Mouse (Mus musculus) intestine, embryonic 14.5 days (tissue): ENCODE measurements around the gene Mc1r. TPM values are rescaled to one million over a fixed set of nuclear protein-coding genes. Genes with fewer than 3 reads are reported as not detected.

Source experiments
- ATAC-seq: fragments of 200-750 bp; cut with Nextera tagmentation; replicated peaks from 2 replicates; pipeline ENCODE4 v1.8.0; 2017; ENCODE audit warnings: low read depth, moderate number of reproducible peaks, moderate TSS enrichment, moderate library complexity; ENCODE audit not compliant: low FRiP score, low TSS enrichment
- DNase-seq: peaks from one replicate; pipeline ENCODE4 v3.0.0-alpha.2; 2018; ENCODE audit warnings: low spot score
- H3K27ac ChIP-seq: fragments of 300-500 bp; sonication (generic); 2 replicates; pipeline ENCODE4 v1.5.1; 2014; ENCODE audit warnings: low read depth, mild to moderate bottlenecking, control low read depth
- H3K27me3 ChIP-seq: fragments of 300-500 bp; sonication (generic); replicated peaks from 2 replicates; pipeline ENCODE4 v1.6.1; 2014; ENCODE audit warnings: low read length, control low read depth; ENCODE audit not compliant: control insufficient read depth, insufficient read depth
- H3K36me3 ChIP-seq: fragments of 300-500 bp; sonication (generic); 2 replicates; pipeline ENCODE4 v1.6.1; 2014; ENCODE audit warnings: low read length, control low read depth; ENCODE audit not compliant: control insufficient read depth, insufficient read depth
- H3K4me1 ChIP-seq: fragments of 300-500 bp; sonication (generic); replicated peaks from 2 replicates; pipeline ENCODE4 v1.6.1; 2014; ENCODE audit warnings: low read length, control low read depth, mixed read lengths; ENCODE audit not compliant: control insufficient read depth, insufficient read depth
- H3K4me2 ChIP-seq: fragments of 300-500 bp; sonication (generic); 2 replicates; pipeline ENCODE4 v1.6.1; 2014; ENCODE audit warnings: low read length
- H3K4me3 ChIP-seq: fragments of 300-500 bp; sonication (generic); 2 replicates; pipeline ENCODE4 v1.5.1; 2014; ENCODE audit warnings: low read depth, low read length, control low read depth, mixed read lengths
- H3K9ac ChIP-seq: fragments of 300-500 bp; sonication (generic); 2 replicates; pipeline ENCODE4 v1.6.1; 2014; ENCODE audit warnings: mild to moderate bottlenecking, low read length
- H3K9me3 ChIP-seq: fragments of 300-500 bp; sonication (generic); 2 replicates; pipeline ENCODE4 v1.6.1; 2016; ENCODE audit warnings: low read length, control low read depth; ENCODE audit not compliant: control insufficient read depth
- WGBS: fragments of 180-500 bp; shearing (Covaris S2); extraction: QIAGEN DNeasy Blood & Tissue Kit; methylation state at CpG from one replicate; pipeline ENCODE4 v1.1.7; 2014; 5-methylcytosine and 5-hydroxymethylcytosine counted together
- polyA plus RNA-seq: library from polyadenylated mRNA; unstranded; fragments of >200 nt; fragmentation: Nextera tagmentation; extraction: Ambion mirVana; gene quantifications from 2 replicates; pipeline ENCODE4 v1.2.1, GENCODE M21; 2014

The Mc1r gene
- polyA plus RNA-seq, 1 experiment from 2014 or later = not detected

- WGBS = 82% methylated on average over 8 of the region's 8 CpGs
- DNase-seq (no peak), ATAC-seq (no peak)
- Histone ChIP-seq H3K4me2 (no peak overlapping the region), H3K9ac (no peak overlapping the region), H3K4me1 (no peaks in the 10 kb centered on the region), H3K27ac (no peak overlapping the region), H3K9me3 (no peaks in the 10 kb centered on the region), H3K4me3 (no peak overlapping the region), H3K36me3 (no peaks in the 10 kb centered on the region), H3K27me3 (peaks cover 30% of the 10 kb centered on the region)
Measured at GRCm38 (mm10) chr8:123415967-123416943, 9.3 kb downstream of the Mc1r start.

DNA sequence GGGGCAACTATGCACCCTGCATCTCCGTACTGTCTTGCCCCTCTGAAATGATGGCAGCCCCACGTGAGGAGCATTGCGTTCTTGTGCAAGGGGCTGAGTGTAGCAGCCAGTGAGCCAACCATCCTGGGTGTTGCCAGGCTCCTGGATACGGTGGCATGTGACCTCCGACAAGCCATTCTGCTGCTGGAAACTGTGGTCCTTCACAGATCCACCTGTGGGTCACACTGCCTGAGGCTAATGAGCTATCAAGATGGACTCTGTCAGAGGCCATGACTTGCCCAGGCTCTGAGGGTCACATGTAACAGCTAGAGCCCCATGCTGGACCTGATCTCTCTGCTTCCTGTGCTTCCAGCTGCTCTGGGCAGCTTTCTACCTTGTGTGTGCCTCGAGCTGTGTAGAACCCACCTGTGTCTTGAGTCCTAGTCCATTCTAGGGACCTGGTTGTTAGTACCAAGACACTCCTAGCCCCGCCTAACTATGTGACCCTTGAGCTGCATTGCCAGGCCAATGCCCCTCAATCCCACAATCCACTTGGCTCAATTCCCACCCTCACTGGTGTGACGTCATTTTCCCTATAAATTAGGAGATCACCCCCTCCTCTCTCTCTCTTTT lies 10.1 kb downstream of the Mc1r start:
- Histone ChIP-seq H3K4me2 (no peak overlapping the region), H3K9me3 (no peaks in the 10 kb centered on the region), H3K4me3 (no peak overlapping the region), H3K4me1 (no peaks in the 10 kb centered on the region), H3K27ac (no peak overlapping the region), H3K9ac (no peak overlapping the region), H3K36me3 (no peaks in the 10 kb centered on the region), H3K27me3 (peaks cover 22% of the 10 kb centered on the region)
- 72% methylated on average over 8 of the region's 8 CpGs for WGBS
- DNase-seq (no peak), ATAC-seq (no peak)

GRCm38 (mm10) chr8:123419711-123420110 lies 12.8 kb downstream of the Mc1r start:
- ATAC-seq = no peak
- no peak overlapping the region for H3K4me3 ChIP-seq
- H3K4me1 ChIP-seq = no peaks in the 10 kb centered on the region
- no peaks in the 10 kb centered on the region for H3K27me3 ChIP-seq
- 85% methylated on average over 4 of the region's 4 CpGs for WGBS
- H3K27ac ChIP-seq = no peak overlapping the region
- H3K36me3 ChIP-seq = no peaks in the 10 kb centered on the region
- no peaks in the 10 kb centered on the region for H3K9me3 ChIP-seq
- no peak overlapping the region for H3K4me2 ChIP-seq
- H3K9ac ChIP-seq = no peak overlapping the region
- DNase-seq = no peak

DNA sequence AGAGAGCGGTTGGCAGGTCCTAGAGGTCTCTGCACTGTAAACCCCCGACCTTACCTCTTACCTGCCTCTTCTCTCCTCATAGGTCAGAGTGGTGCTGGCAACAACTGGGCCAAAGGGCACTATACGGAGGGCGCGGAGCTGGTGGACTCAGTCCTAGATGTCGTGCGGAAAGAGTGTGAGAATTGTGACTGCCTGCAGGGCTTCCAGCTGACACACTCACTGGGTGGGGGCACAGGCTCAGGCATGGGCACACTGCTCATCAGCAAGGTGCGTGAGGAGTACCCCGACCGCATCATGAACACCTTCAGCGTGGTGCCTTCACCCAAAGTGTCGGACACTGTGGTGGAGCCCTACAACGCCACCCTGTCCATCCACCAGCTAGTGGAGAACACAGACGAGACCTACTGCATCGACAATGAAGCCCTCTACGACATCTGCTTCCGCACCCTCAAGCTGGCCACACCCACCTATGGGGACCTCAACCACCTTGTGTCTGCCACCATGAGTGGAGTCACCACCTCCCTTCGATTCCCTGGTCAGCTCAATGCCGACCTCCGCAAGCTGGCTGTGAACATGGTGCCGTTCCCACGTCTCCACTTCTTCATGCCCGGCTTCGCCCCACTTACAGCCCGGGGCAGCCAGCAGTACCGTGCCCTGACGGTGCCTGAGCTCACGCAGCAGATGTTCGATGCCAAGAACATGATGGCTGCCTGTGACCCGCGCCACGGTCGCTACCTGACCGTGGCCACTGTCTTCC lies 13.8 kb downstream of the Mc1r start:
- DNase-seq = peak; percentile 39
- H3K4me3 ChIP-seq = no peak overlapping the region
- WGBS = 91% methylated on average over 34 of the region's 34 CpGs
- ATAC-seq = no peak
- no peaks in the 10 kb centered on the region for H3K27me3 ChIP-seq
- H3K9ac ChIP-seq = no peak overlapping the region
- no peaks in the 10 kb centered on the region for H3K4me1 ChIP-seq
- no peak overlapping the region for H3K4me2 ChIP-seq
- no peaks in the 10 kb centered on the region for H3K36me3 ChIP-seq
- no peaks in the 10 kb centered on the region for H3K9me3 ChIP-seq
- no peak overlapping the region for H3K27ac ChIP-seq

DNA sequence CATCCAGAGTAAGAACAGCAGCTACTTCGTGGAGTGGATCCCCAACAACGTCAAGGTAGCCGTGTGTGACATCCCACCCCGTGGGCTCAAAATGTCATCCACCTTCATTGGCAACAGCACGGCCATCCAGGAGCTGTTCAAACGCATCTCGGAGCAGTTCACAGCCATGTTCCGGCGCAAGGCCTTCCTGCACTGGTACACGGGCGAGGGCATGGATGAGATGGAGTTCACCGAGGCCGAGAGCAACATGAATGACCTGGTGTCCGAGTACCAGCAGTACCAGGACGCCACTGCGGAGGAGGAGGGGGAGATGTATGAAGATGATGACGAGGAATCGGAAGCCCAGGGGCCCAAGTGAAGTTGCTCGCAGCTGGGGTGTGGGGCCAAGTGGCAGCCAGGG lies 14.4 kb downstream of the Mc1r start:
- Histone ChIP-seq H3K4me2 (no peak overlapping the region), H3K9me3 (0 out of 2 replicates have a peak, but pooled peaks cover 2% of the 10 kb centered on the region), H3K9ac (no peak overlapping the region), H3K4me1 (no peaks in the 10 kb centered on the region), H3K27ac (no peak overlapping the region), H3K27me3 (no peaks in the 10 kb centered on the region), H3K4me3 (no peak overlapping the region), H3K36me3 (no peaks in the 10 kb centered on the region)
- DNase-seq = peak; percentile 48
- WGBS = 84% methylated on average over 19 of the region's 19 CpGs
- ATAC-seq = no peak

GRCm38 (mm10) chr8:123422056-123422780 lies 15.3 kb downstream of the Mc1r start:
- no peaks in the 10 kb centered on the region for H3K27me3 ChIP-seq
- no peaks in the 10 kb centered on the region for H3K36me3 ChIP-seq
- peaks cover 10% of the 10 kb centered on the region; the same call in 1 of the 2 replicates for H3K9me3 ChIP-seq
- H3K27ac ChIP-seq = no peak overlapping the region
- H3K9ac ChIP-seq = no peak overlapping the region
- no peak overlapping the region for H3K4me3 ChIP-seq
- H3K4me2 ChIP-seq = peak overlapping the region; percentile 43
- no peaks in the 10 kb centered on the region for H3K4me1 ChIP-seq
- 14% methylated on average over 17 of the region's 17 CpGs for WGBS
- DNase-seq = peak; percentile 83
- peak; percentile 80 for ATAC-seq

DNA sequence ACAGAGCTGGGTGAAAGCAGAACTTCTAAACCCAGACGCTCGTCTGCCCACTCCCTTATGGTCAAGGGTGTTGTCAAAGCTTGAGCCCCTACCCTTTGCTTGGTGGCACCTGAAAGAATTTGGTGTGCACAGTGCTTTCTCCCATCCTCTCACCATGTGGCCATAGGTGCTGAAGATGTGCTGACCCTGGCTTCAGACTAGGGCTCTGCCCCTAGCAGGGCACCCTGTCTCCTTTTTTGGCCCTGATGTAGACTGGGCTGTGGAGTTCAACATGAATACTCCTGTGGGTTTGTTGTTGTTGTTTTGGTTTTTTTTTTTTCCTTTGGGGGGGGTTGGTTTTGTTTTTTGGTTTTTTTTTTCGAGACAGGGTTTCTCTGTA lies 15.9 kb downstream of the Mc1r start:
- no peak for DNase-seq
- Histone ChIP-seq H3K4me2 (peak overlapping the region; percentile 43; the same call in 1 of the 2 replicates), H3K4me1 (no peaks in the 10 kb centered on the region)

GRCm38 (mm10) chr8:123423441-123423840 lies 16.5 kb downstream of the Mc1r start, which contains the start of gene Def8:
Gene Def8 (plus strand): TSS chr8:123423527.
- ATAC-seq (no peak), DNase-seq (peak; percentile 42)
- no peaks in the 10 kb centered on the region for H3K4me1 ChIP-seq
- H3K4me2 ChIP-seq = peak within 1 kb of the TSS; percentile 43
- peaks cover 22% of the 10 kb centered on the region for H3K9me3 ChIP-seq
- WGBS = 70% methylated on average over 7 of the region's 7 CpGs
- H3K9ac ChIP-seq = no peak within 1 kb of the TSS
- H3K27me3 ChIP-seq = no peaks in the 10 kb centered on the region
- H3K36me3 ChIP-seq = no peaks in the 10 kb centered on the region
- no peak within 1 kb of the TSS for H3K27ac ChIP-seq
- no peak within 1 kb of the TSS for H3K4me3 ChIP-seq

More for the DNA sequence above, 15.9 kb downstream of the Mc1r start:
- no peak for ATAC-seq
- H3K36me3 ChIP-seq = no peaks in the 10 kb centered on the region
- H3K4me3 ChIP-seq = no peak overlapping the region
- H3K27me3 ChIP-seq = no peaks in the 10 kb centered on the region
- no peak overlapping the region for H3K9ac ChIP-seq
- WGBS = 22% methylated on average over 3 of the region's 3 CpGs
- H3K27ac ChIP-seq = no peak overlapping the region
- H3K9me3 ChIP-seq = peaks cover 15% of the 10 kb centered on the region
